Mouse (Mus musculus) hindbrain, embryonic 13.5 days (tissue): ENCODE measurements around the gene Cyp2d11. TPM values are rescaled to one million over a fixed set of nuclear protein-coding genes. Genes with fewer than 3 reads are reported as not detected.
"Not testable (repeated sequence)": the region's sequence is repeated elsewhere in the genome, so short reads cannot be mapped to it uniquely, and the experiment has no call there.

Experiments
- ATAC-seq: fragments of 200-750 bp; cut with Nextera tagmentation; 2 replicates; pipeline ENCODE4 v1.8.0; 2017; ENCODE audit warnings: moderate TSS enrichment; ENCODE audit not compliant: low FRiP score
- H3K27ac ChIP-seq: fragments of 300-500 bp; sonication (generic); 2 replicates; pipeline ENCODE4 v1.5.1; 2015; ENCODE audit warnings: inconsistent platforms, mild to moderate bottlenecking, moderate library complexity
- H3K27me3 ChIP-seq: fragments of 300-500 bp; sonication (generic); 2 replicates; pipeline ENCODE4 v1.6.1; 2015; ENCODE audit warnings: mild to moderate bottlenecking, inconsistent platforms
- H3K36me3 ChIP-seq: fragments of 300-500 bp; sonication (generic); 2 replicates; pipeline ENCODE4 v1.6.1; 2015; ENCODE audit warnings: mild to moderate bottlenecking, inconsistent platforms
- H3K4me1 ChIP-seq: fragments of 300-500 bp; sonication (generic); replicated peaks from 2 replicates; pipeline ENCODE4 v1.6.1; 2015; ENCODE audit warnings: inconsistent platforms
- H3K4me2 ChIP-seq: fragments of 300-500 bp; sonication (generic); 2 replicates; pipeline ENCODE4 v1.6.1; 2015; ENCODE audit warnings: inconsistent platforms, mild to moderate bottlenecking, moderate library complexity
- H3K4me3 ChIP-seq: fragments of 300-500 bp; sonication (generic); 2 replicates; pipeline ENCODE4 v1.5.1; 2015; ENCODE audit warnings: mild to moderate bottlenecking, inconsistent platforms
- H3K9ac ChIP-seq: fragments of 300-500 bp; sonication (generic); 2 replicates; pipeline ENCODE4 v1.6.1; 2015; ENCODE audit warnings: mild to moderate bottlenecking, inconsistent platforms
- H3K9me3 ChIP-seq: fragments of 300-500 bp; sonication (generic); 2 replicates; pipeline ENCODE4 v1.6.1; 2016; ENCODE audit warnings: inconsistent platforms
- WGBS: fragments of 180-500 bp; shearing (Covaris S2); methylation state at CpG from one replicate; pipeline ENCODE4 v1.1.7; 2015; 5-methylcytosine and 5-hydroxymethylcytosine counted together
- polyA plus RNA-seq: library from polyadenylated mRNA; unstranded; fragments of >200 nt; fragmentation: Nextera tagmentation; extraction: Ambion mirVana; gene quantifications from 2 replicates; pipeline ENCODE4 v1.2.1, GENCODE M21; 2015

The Cyp2d11 gene
- polyA plus RNA-seq, 1 experiment from 2014 or later = not detected

DNA sequence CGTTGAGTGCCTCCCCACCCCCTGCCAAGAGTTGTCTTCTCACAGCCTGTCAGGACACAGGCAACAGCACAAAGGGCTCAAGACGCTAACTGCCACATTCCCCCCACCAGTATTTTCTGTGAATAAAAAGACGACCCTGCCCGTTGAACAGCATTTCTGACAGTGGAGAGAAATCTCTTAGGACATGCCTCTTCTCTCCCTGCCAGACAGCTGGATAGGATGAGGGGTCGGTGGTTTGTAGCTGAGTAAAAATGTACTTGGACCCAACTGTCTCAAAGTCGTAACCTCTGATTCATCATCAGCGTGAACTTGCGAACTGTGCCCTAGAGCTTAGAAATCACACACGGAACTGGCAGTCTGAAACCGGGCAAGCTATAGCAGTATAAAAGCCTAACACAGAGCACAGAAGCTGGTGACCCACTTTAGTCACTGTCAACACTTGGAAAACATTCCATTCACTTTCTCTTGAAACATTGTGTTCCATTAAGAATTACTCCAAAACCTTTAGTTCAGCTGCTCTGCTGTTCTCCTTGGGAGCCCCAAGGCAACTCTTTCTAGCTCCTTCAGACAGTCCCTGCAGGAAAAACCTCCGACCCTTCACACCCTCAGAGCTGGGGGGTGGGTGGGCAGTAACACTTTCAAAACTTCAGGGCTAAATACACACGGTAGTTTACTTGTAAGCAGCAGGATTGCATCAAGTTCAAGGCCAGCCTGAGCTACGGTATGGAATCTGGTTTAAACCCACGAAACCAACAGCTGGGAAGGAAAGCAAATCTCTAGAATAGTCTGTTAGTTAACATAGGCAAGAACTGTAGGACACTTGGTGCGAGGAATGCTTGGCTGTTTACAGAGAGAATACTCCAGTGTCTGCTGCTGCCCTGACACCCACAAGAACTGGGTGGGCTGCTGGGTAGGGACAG is 15.3 kb downstream of the Cyp2d11 start:
- no peak overlapping the region for H3K4me3 ChIP-seq
- H3K9me3 ChIP-seq = no peaks in the 10 kb centered on the region
- H3K36me3 ChIP-seq = no peaks in the 10 kb centered on the region
- ATAC-seq = no peak
- H3K27me3 ChIP-seq = peaks cover 5% of the 10 kb centered on the region; the same call in 1 of the 2 replicates
- peaks cover 22% of the 10 kb centered on the region for H3K4me1 ChIP-seq
- H3K9ac ChIP-seq = no peak overlapping the region
- no peak overlapping the region for H3K4me2 ChIP-seq
- WGBS = 46% methylated on average over 15 of the region's 15 CpGs
- no peak overlapping the region for H3K27ac ChIP-seq

GRCm38 (mm10) chr15:82377701-82378100 is 16.1 kb downstream of the Cyp2d11 start:
- Histone ChIP-seq H3K27me3 (peaks cover 5% of the 10 kb centered on the region; the same call in 1 of the 2 replicates), H3K27ac (no peak overlapping the region), H3K4me1 (peaks cover 22% of the 10 kb centered on the region), H3K9ac (no peak overlapping the region), H3K4me2 (no peak overlapping the region), H3K36me3 (no peaks in the 10 kb centered on the region), H3K9me3 (no peaks in the 10 kb centered on the region), H3K4me3 (no peak overlapping the region)
- 86% methylated on average over 5 of the region's 5 CpGs for WGBS
- ATAC-seq = no peak

GRCm38 (mm10) chr15:82376393-82377138 is 17.3 kb downstream of the Cyp2d11 start:
- H3K4me1 ChIP-seq = peaks cover 22% of the 10 kb centered on the region
- no peaks in the 10 kb centered on the region for H3K9me3 ChIP-seq
- H3K4me2 ChIP-seq = no peak overlapping the region
- H3K27me3 ChIP-seq = peaks cover 5% of the 10 kb centered on the region; the same call in 1 of the 2 replicates
- H3K27ac ChIP-seq = no peak overlapping the region
- H3K36me3 ChIP-seq = no peaks in the 10 kb centered on the region
- 52% methylated on average over 17 of the region's 17 CpGs for WGBS
- no peak overlapping the region for H3K4me3 ChIP-seq
- no peak for ATAC-seq
- no peak overlapping the region for H3K9ac ChIP-seq

DNA sequence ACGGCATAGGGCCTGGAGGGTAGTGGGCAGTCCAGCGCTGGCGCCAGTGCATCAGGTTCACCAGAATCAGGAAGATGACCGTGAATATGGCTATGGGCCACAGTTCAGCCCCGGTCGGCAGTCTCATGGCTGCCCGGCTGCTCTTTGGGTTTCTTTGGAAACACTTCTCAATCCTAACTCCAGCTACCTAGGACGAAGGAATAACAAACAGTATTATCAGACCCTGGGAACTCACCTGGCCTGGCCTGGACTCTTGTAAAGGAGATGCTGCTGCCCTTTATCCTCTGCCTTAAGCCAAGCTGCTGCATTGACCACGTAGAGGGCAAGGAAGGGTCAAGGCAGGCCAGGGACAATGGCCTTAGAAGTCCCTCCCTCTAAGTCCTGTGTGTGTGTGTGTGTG is 18.0 kb downstream of the Cyp2d11 start:
- peaks cover 18% of the 10 kb centered on the region for H3K4me1 ChIP-seq
- H3K9me3 ChIP-seq = no peaks in the 10 kb centered on the region
- H3K27me3 ChIP-seq = peaks cover 5% of the 10 kb centered on the region; the same call in 1 of the 2 replicates
- 92% methylated on average over 9 of the region's 9 CpGs for WGBS
- H3K9ac ChIP-seq = no peak overlapping the region
- no peak overlapping the region for H3K4me3 ChIP-seq
- no peak for ATAC-seq
- H3K36me3 ChIP-seq = no peaks in the 10 kb centered on the region
- no peak overlapping the region for H3K4me2 ChIP-seq
- no peak overlapping the region for H3K27ac ChIP-seq

DNA sequence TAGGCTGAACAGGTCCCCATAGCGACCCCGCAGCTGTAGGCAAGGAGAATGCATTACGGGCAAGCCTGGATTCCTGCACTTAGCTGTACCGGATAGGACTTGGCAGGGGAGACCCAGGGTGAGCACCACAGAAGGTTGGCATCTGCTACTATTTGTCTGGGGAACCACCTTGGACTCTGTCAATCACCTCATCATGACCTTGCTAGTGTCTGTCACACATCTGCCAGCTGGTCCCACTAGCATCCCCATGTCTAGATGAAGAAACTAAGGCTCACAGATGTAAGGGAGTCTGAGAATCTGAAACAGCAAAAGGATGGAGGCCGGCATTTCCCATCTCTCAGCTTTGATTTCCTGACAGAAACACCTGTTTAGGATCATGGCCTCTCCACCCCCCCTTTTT is 19.4 kb downstream of the Cyp2d11 start:
- H3K27ac ChIP-seq = no peak overlapping the region
- no peaks in the 10 kb centered on the region for H3K9me3 ChIP-seq
- WGBS = 71% methylated on average over 5 of the region's 5 CpGs
- H3K27me3 ChIP-seq = peaks cover 5% of the 10 kb centered on the region; the same call in 1 of the 2 replicates
- peaks cover 9% of the 10 kb centered on the region for H3K4me1 ChIP-seq
- ATAC-seq = no peak
- H3K4me3 ChIP-seq = no peak overlapping the region
- no peaks in the 10 kb centered on the region for H3K36me3 ChIP-seq
- H3K4me2 ChIP-seq = no peak overlapping the region
- no peak overlapping the region for H3K9ac ChIP-seq

- H3K27ac ChIP-seq = no peak overlapping the region
- H3K4me3 ChIP-seq = no peak overlapping the region
- ATAC-seq = no peak
- no peaks in the 10 kb centered on the region for H3K9me3 ChIP-seq
- H3K36me3 ChIP-seq = no peaks in the 10 kb centered on the region
- WGBS = 88% methylated on average over 5 of the region's 5 CpGs
- H3K27me3 ChIP-seq = peaks cover 5% of the 10 kb centered on the region; the same call in 1 of the 2 replicates
- H3K9ac ChIP-seq = no peak overlapping the region
- H3K4me1 ChIP-seq = peaks cover 9% of the 10 kb centered on the region
- H3K4me2 ChIP-seq = no peak overlapping the region
Measured at GRCm38 (mm10) chr15:82372991-82373390, 20.8 kb downstream of the Cyp2d11 start.

DNA sequence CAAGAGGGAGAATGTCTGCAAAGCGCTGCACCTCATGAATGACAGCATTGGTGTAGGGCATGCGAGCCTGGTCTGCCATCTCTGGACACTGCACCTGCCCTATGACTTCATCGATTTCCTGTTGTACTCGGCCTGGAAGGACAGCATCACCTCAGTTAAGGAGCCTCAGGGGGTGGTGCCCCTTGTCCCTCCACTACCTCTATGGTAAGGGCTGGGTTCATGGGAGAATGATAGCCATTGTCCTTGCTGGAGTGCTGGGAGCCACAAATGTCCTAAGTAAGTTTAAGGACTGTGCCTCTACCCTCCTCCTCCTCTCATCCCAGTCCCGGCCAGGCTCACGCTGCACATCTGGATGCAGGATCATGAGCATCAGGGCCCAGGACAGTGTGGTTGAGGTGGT is 21.4 kb downstream of the Cyp2d11 start:
- Histone ChIP-seq H3K9ac (no peak overlapping the region), H3K9me3 (no peaks in the 10 kb centered on the region), H3K27ac (no peak overlapping the region), H3K27me3 (no peaks in the 10 kb centered on the region), H3K4me3 (no peak overlapping the region), H3K4me2 (no peak overlapping the region), H3K4me1 (peaks cover 9% of the 10 kb centered on the region), H3K36me3 (no peaks in the 10 kb centered on the region)
- WGBS = 92% methylated on average over 6 of the region's 6 CpGs
- no peak for ATAC-seq

- Histone ChIP-seq H3K27me3 (no peaks in the 10 kb centered on the region), H3K9me3 (no peaks in the 10 kb centered on the region), H3K4me2 (no peak overlapping the region), H3K36me3 (no peaks in the 10 kb centered on the region), H3K4me1 (no peaks in the 10 kb centered on the region), H3K27ac (no peak overlapping the region), H3K9ac (no peak overlapping the region), H3K4me3 (no peak overlapping the region)
- 91% methylated on average over 1 of the region's 1 CpGs for WGBS
- ATAC-seq = no peak
Measured at GRCm38 (mm10) chr15:82368851-82369250, 25.0 kb downstream of the Cyp2d11 start.

DNA sequence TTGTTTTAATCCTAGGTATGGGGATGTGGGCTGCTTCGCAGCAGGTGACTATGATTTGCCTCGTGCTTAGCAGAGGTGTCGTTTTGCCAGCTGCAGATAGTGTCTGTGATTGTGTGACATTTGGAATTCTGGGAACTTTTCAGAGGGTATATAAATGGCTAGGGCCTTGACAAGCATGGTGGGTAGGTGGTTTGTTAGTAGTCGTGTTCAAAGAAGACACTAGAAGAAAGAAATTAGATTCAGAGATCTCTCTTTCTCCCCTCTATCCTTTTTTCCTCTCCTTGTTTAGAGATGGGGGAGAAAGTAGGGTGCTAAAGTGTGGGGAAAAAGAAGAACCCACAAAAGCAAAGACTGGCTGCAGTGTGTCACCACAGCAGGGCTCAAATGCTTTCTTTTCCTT is 25.7 kb downstream of the Cyp2d11 start:
- no peak for ATAC-seq
- no peak overlapping the region for H3K9ac ChIP-seq
- WGBS = 93% methylated on average over 4 of the region's 4 CpGs
- H3K27me3 ChIP-seq = no peaks in the 10 kb centered on the region
- no peak overlapping the region for H3K4me2 ChIP-seq
- no peaks in the 10 kb centered on the region for H3K36me3 ChIP-seq
- H3K9me3 ChIP-seq = no peaks in the 10 kb centered on the region
- no peaks in the 10 kb centered on the region for H3K4me1 ChIP-seq
- H3K27ac ChIP-seq = no peak overlapping the region
- H3K4me3 ChIP-seq = no peak overlapping the region

DNA sequence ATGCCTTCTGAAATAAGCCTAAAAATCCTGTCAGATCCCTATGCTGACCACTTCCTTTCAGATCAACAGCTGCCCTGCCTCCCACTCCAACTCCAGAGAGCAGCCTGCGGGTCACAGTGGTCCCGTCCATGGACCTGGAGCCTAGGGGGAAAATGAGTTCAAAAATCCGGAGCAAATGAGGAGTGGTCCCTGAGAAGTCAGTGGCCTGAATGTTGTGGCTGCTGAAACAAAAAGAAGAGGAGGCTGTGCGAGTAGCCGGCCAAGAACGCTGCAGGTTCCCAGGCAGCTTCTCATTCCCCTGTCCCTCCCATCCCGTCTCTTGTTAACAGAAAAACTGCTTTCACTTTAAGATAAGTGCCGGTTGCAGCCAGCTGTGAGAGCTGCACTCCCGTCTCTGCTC is 29.3 kb downstream of the Cyp2d11 start:
- not testable (repeated sequence) for H3K9ac ChIP-seq, H3K4me3 ChIP-seq, H3K27me3 ChIP-seq, H3K4me1 ChIP-seq, H3K36me3 ChIP-seq, H3K4me2 ChIP-seq, H3K9me3 ChIP-seq, H3K27ac ChIP-seq, ATAC-seq
- 10% methylated on average over 7 of the region's 9 CpGs for WGBS

GRCm38 (mm10) chr15:82363801-82364200 is 30.0 kb downstream of the Cyp2d11 start:
- H3K36me3 ChIP-seq, H3K27ac ChIP-seq, ATAC-seq, H3K9ac ChIP-seq, H3K4me1 ChIP-seq, H3K9me3 ChIP-seq, H3K4me2 ChIP-seq, H3K27me3 ChIP-seq, H3K4me3 ChIP-seq: not testable (repeated sequence)
- 71% methylated on average over 8 of the region's 12 CpGs for WGBS

DNA sequence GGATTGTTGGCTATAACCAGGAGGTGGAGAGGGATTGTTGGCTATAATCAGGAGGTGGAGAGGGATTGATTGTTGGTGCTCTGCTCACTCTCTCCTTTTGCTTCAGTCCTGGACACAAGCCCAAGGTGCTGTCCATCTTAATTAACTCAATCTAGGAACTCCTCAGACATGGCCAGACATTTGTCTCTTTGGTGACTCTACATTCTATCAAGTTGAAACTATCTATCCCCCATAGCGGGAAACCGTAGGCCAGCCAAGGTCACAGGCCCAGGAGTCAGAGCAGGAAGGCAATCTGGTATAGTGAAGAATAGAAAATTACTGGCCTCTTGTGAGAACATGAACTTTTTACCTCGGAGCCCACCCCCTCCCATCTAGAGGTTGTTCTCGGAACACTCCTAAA is 31.6 kb downstream of the Cyp2d11 start:
- Histone ChIP-seq H3K4me2 (no peak overlapping the region), H3K4me1 (peaks cover 5% of the 10 kb centered on the region; the same call in 1 of the 2 replicates)

More for the DNA sequence above, 31.6 kb downstream of the Cyp2d11 start:
- H3K36me3 ChIP-seq = no peaks in the 10 kb centered on the region
- WGBS = 90% methylated on average over 3 of the region's 4 CpGs
- H3K27me3 ChIP-seq = 0 out of 2 replicates have a peak, but pooled peaks cover 4% of the 10 kb centered on the region
- H3K4me3 ChIP-seq = no peak overlapping the region
- H3K27ac ChIP-seq = no peak overlapping the region
- no peak for ATAC-seq
- no peaks in the 10 kb centered on the region for H3K9me3 ChIP-seq
- H3K9ac ChIP-seq = no peak overlapping the region
